Mouse (Mus musculus): ENCODE measurements at regions not wholly inside any gene's neighbourhood (a gene's known extent, or its start where the extent isn't known, plus 50 kb on each side); places are given as distances from the start of the nearest gene placed in this dataset.

DNA sequence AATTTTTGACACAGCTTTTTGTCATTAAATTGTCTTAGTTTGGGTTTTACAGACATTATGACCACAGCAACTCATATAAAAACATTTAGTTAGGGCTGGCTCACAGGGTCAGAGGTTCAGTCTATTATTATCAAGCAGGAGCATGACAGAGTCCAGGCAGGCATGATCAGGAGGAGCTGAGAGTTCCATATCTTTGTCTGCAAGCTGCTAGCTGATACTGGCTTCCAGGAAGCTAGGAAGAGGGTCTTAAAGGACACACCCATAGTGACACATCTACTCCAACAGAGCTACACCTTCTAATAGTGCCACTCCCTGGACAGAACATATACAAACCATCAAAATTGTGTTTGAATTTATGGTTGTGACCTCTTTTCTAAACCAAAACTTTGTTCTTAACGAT lies 587.7 kb upstream of the Tex47 start:
- peak; percentile 97 for ATAC-seq (ENCODE audit: insufficient read depth)
- Histone ChIP-seq H3K9me3 (ENCODE audit: control insufficient read depth, low read length) (no peaks in the 10 kb centered on the region), H3K9ac (replicated peaks) (no peak overlapping the region), H3K4me2 (ENCODE audit: low read depth) (no peak overlapping the region), H3K27ac (no peak overlapping the region), H3K4me1 (replicated peaks; ENCODE audit: control insufficient read depth in 2 of 2, insufficient read depth in 2 of 2, low read length in 1 of 2) (0 out of 4 replicates have a peak, but pooled peaks cover 0 to 2% of the 10 kb centered on the region in 2 experiments), H3K27me3 (ENCODE audit: control insufficient read depth, insufficient read depth, low read length) (no peaks in the 10 kb centered on the region), H3K4me3 (ENCODE audit: insufficient read depth in 1 of 2, low read depth in 2 of 2, low read length in 2 of 2) (no peak overlapping the region), H3K36me3 (replicated peaks; ENCODE audit: control insufficient read depth, insufficient read depth, low read depth) (no peaks in the 10 kb centered on the region)
- TF ChIP-seq EP300 (IDR thresholded peaks at IDR 0.05; ENCODE audit: low read depth) (no peak), CTCF (IDR thresholded peaks at IDR 0.05; ENCODE audit: low read depth) (no peak)
- 37% methylated on average over 1 of the region's 1 CpGs for WGBS (ENCODE audit: insufficient replicate concordance)
- peak; percentile 4 to 7 (median 6) for DNase-seq (ENCODE audit: low read depth in 3 of 3, low spot score in 3 of 3)

GRCm38 (mm10) chr5:6716630-6717029 lies 587.3 kb upstream of the Tex47 start:
- Histone ChIP-seq H3K4me3 (ENCODE audit: insufficient read depth in 1 of 2, low read depth in 2 of 2, low read length in 2 of 2) (no peak overlapping the region), H3K27ac (no peak overlapping the region), H3K36me3 (replicated peaks; ENCODE audit: control insufficient read depth, insufficient read depth, low read depth) (no peaks in the 10 kb centered on the region), H3K4me2 (ENCODE audit: low read depth) (no peak overlapping the region), H3K4me1 (replicated peaks; ENCODE audit: control insufficient read depth in 2 of 2, insufficient read depth in 2 of 2, low read length in 1 of 2) (0 out of 4 replicates have a peak, but pooled peaks cover 0 to 2% of the 10 kb centered on the region in 2 experiments), H3K27me3 (ENCODE audit: control insufficient read depth, insufficient read depth, low read length) (no peaks in the 10 kb centered on the region), H3K9ac (replicated peaks) (no peak overlapping the region), H3K9me3 (ENCODE audit: control insufficient read depth, low read length) (no peaks in the 10 kb centered on the region)
- DNase-seq (ENCODE audit: low read depth in 3 of 3, low spot score in 3 of 3) (no peak), ATAC-seq (ENCODE audit: insufficient read depth) (peak; percentile 64; the same call in 1 of the 2 replicates)
- no peak for TF ChIP-seq CTCF (IDR thresholded peaks at IDR 0.05; ENCODE audit: low read depth)
- TF ChIP-seq EP300 (IDR thresholded peaks at IDR 0.05; ENCODE audit: low read depth), result no peak
- 40% methylated on average over 1 of the region's 1 CpGs for WGBS (ENCODE audit: insufficient replicate concordance)
